Mouse (Mus musculus): ENCODE measurements at regions not wholly inside any gene's neighbourhood (a gene's known extent, or its start where the extent isn't known, plus 50 kb on each side); places are given as distances from the start of the nearest gene placed in this dataset.
"Not testable (repeated sequence)": the region's sequence is repeated elsewhere in the genome, so short reads cannot be mapped to it uniquely, and the experiment has no call there.

- no peak for ATAC-seq
These were observed 58.3 kb downstream of the Vcpkmt start for GRCm38 (mm10) chr12:69524337-69525035.

GRCm38 (mm10) chr12:69519869-69520268 lies 63.0 kb downstream of the Vcpkmt start:
- no peak for ATAC-seq

- ATAC-seq: no peak
These were observed 63.8 kb downstream of the Vcpkmt start for GRCm38 (mm10) chr12:69519028-69519427.

GRCm38 (mm10) chr12:69517616-69518015 lies 65.2 kb downstream of the Vcpkmt start:
- ATAC-seq: no peak

- peak; percentile 92 for ATAC-seq
These were observed 66.4 kb downstream of the Vcpkmt start for GRCm38 (mm10) chr12:69516314-69516916.

- ATAC-seq: no peak
These were observed 67.0 kb downstream of the Vcpkmt start for GRCm38 (mm10) chr12:69515850-69516249.

GRCm38 (mm10) chr12:69515117-69515516 lies 67.7 kb downstream of the Vcpkmt start:
- ATAC-seq: no peak

GRCm38 (mm10) chr12:69513166-69513565 lies 69.7 kb downstream of the Vcpkmt start:
- peak; percentile 6 for ATAC-seq

- peak; percentile 88 for ATAC-seq
These were observed 72.1 kb downstream of the Vcpkmt start for GRCm38 (mm10) chr12:69510736-69511135.

- ATAC-seq: not testable (repeated sequence)
These were observed 73.6 kb downstream of the Vcpkmt start for GRCm38 (mm10) chr12:69509180-69509579.

GRCm38 (mm10) chr12:69507906-69508305 lies 74.9 kb downstream of the Vcpkmt start:
- no peak for ATAC-seq

GRCm38 (mm10) chr12:69507333-69507732 lies 75.5 kb downstream of the Vcpkmt start:
- ATAC-seq: no peak

GRCm38 (mm10) chr12:69502706-69503070 lies 80.1 kb downstream of the Vcpkmt start:
- ATAC-seq: no peak

GRCm38 (mm10) chr12:69501783-69502705 lies 80.8 kb downstream of the Vcpkmt start:
- peak; percentile 79 for ATAC-seq

GRCm38 (mm10) chr12:69501346-69501730 lies 81.5 kb downstream of the Vcpkmt start:
- no peak for ATAC-seq

- ATAC-seq: no peak
These were observed 82.1 kb downstream of the Vcpkmt start for GRCm38 (mm10) chr12:69500600-69501345.

- no peak for ATAC-seq
These were observed 85.7 kb downstream of the Vcpkmt start for GRCm38 (mm10) chr12:69497121-69497520.

- ATAC-seq: no peak
These were observed 86.4 kb downstream of the Vcpkmt start for GRCm38 (mm10) chr12:69496341-69496904.

- no peak for ATAC-seq
These were observed 87.1 kb downstream of the Vcpkmt start for GRCm38 (mm10) chr12:69495776-69496175.

GRCm38 (mm10) chr12:69494648-69495047 lies 88.2 kb downstream of the Vcpkmt start:
- ATAC-seq: no peak

GRCm38 (mm10) chr12:69489686-69490085 lies 93.1 kb downstream of the Vcpkmt start:
- ATAC-seq: no peak

GRCm38 (mm10) chr12:69486903-69487302 lies 95.9 kb downstream of the Vcpkmt start:
- ATAC-seq: no peak

Measured in CD4-positive, CD25-positive, alpha-beta regulatory T cell, adult 4 months (primary cell).